Mouse (Mus musculus): ENCODE results near the gene 0610040J01Rik. TPM values are rescaled to one million over a fixed set of nuclear protein-coding genes. Genes with fewer than 3 reads are reported as not detected.
"Not testable (repeated sequence)": the region's sequence is repeated elsewhere in the genome, so short reads cannot be mapped to it uniquely, and the experiment has no call there.

The 0610040J01Rik gene
- polyA plus RNA-seq, 1 experiment = 53.8 TPM

- H3K4me3 ChIP-seq (ENCODE audit: low read depth, low read length) = no peak overlapping the region
- H3K4me1 ChIP-seq (ENCODE audit: control insufficient read depth, insufficient read depth, insufficient read length, low read length) = no peaks in the 10 kb centered on the region
- 30% methylated on average over 6 of the region's 6 CpGs for WGBS
- H3K36me3 ChIP-seq (ENCODE audit: control insufficient read depth, insufficient read depth, low read length) = peaks cover 13% of the 10 kb centered on the region
- TF ChIP-seq CTCF (IDR thresholded peaks at IDR 0.05; ENCODE audit: extremely low read depth, insufficient read length, insufficient replicate concordance, low read depth, low read length) (no peak), POLR2A (IDR thresholded peaks at IDR 0.05; ENCODE audit: low read depth, low read length) (no peak)
- H3K27ac ChIP-seq (ENCODE audit: insufficient read depth, low read depth, low read length) = no peak overlapping the region
- H3K27me3 ChIP-seq (ENCODE audit: control insufficient read depth, insufficient read depth, low read length) = no peaks in the 10 kb centered on the region
These were observed 79.7 kb downstream of the 0610040J01Rik start for GRCm38 (mm10) chr5:63891912-63892311.

- 46% methylated on average over 5 of the region's 5 CpGs for WGBS
- H3K4me3 ChIP-seq (ENCODE audit: low read depth, low read length); H3K27ac ChIP-seq (ENCODE audit: insufficient read depth, low read depth, low read length); H3K4me1 ChIP-seq (ENCODE audit: control insufficient read depth, insufficient read depth, insufficient read length, low read length); H3K27me3 ChIP-seq (ENCODE audit: control insufficient read depth, insufficient read depth, low read length): not testable (repeated sequence)
- H3K36me3 ChIP-seq (ENCODE audit: control insufficient read depth, insufficient read depth, low read length) = peaks cover 11% of the 10 kb centered on the region
These were observed 85.0 kb downstream of the 0610040J01Rik start for GRCm38 (mm10) chr5:63897001-63897819.

DNA sequence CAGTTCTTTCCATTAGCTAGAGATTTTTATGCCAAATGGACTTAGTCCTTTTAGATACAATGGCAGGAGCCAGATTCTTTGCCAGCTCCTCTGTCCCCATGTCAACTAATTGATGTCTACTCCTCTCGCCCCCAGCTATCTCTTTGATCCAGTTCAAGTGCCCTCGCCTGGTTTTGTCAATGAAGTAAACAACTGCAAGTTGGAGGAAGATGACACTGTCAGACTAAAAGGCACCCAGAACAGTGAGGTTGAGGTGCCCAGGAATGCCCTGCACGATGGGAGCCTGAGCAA is 85.6 kb downstream of the 0610040J01Rik start:
- H3K27me3 ChIP-seq (ENCODE audit: control insufficient read depth, insufficient read depth, low read length) = no peaks in the 10 kb centered on the region
- 45% methylated on average over 3 of the region's 3 CpGs for WGBS
- H3K36me3 ChIP-seq (ENCODE audit: control insufficient read depth, insufficient read depth, low read length) = peaks cover 11% of the 10 kb centered on the region
- H3K4me3 ChIP-seq (ENCODE audit: low read depth, low read length) = no peak overlapping the region
- H3K4me1 ChIP-seq (ENCODE audit: control insufficient read depth, insufficient read depth, insufficient read length, low read length) = peaks cover 5% of the 10 kb centered on the region; the same call in 1 of the 2 replicates
- no peak for TF ChIP-seq POLR2A (IDR thresholded peaks at IDR 0.05; ENCODE audit: low read depth, low read length)
- no peak for TF ChIP-seq CTCF (IDR thresholded peaks at IDR 0.05; ENCODE audit: extremely low read depth, insufficient read length, insufficient replicate concordance, low read depth, low read length)
- H3K27ac ChIP-seq (ENCODE audit: insufficient read depth, low read depth, low read length) = peak overlapping the region; percentile 29

DNA sequence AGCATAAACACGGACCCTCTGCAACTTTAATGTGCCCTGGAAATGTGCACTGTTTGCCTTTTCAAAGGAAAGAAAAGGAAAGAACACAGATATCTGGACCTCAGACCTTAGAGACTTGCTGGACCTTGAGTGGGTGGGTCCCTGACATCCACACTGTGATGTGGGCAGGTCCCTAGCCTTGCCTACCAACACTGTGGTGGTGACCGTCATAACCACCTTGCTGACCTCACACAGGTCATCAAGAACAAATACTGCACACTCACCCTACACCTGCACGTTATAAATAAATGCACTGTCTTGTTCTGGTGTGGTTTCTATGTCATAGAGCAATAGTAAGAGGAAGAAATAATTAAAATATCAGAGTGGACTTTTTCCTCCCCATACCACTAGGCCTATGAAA is 91.2 kb downstream of the 0610040J01Rik start:
- Histone ChIP-seq H3K4me3 (ENCODE audit: low read depth, low read length) (no peak overlapping the region), H3K27ac (ENCODE audit: insufficient read depth, low read depth, low read length) (no peak overlapping the region), H3K4me1 (ENCODE audit: control insufficient read depth, insufficient read depth, insufficient read length, low read length) (no peaks in the 10 kb centered on the region), H3K36me3 (ENCODE audit: control insufficient read depth, insufficient read depth, low read length) (peaks cover 7% of the 10 kb centered on the region), H3K27me3 (ENCODE audit: control insufficient read depth, insufficient read depth, low read length) (no peaks in the 10 kb centered on the region)
- 54% methylated on average over 3 of the region's 3 CpGs for WGBS
- TF ChIP-seq POLR2A (IDR thresholded peaks at IDR 0.05; ENCODE audit: low read depth, low read length) (no peak), CTCF (IDR thresholded peaks at IDR 0.05; ENCODE audit: extremely low read depth, insufficient read length, insufficient replicate concordance, low read depth, low read length) (no peak)

DNA sequence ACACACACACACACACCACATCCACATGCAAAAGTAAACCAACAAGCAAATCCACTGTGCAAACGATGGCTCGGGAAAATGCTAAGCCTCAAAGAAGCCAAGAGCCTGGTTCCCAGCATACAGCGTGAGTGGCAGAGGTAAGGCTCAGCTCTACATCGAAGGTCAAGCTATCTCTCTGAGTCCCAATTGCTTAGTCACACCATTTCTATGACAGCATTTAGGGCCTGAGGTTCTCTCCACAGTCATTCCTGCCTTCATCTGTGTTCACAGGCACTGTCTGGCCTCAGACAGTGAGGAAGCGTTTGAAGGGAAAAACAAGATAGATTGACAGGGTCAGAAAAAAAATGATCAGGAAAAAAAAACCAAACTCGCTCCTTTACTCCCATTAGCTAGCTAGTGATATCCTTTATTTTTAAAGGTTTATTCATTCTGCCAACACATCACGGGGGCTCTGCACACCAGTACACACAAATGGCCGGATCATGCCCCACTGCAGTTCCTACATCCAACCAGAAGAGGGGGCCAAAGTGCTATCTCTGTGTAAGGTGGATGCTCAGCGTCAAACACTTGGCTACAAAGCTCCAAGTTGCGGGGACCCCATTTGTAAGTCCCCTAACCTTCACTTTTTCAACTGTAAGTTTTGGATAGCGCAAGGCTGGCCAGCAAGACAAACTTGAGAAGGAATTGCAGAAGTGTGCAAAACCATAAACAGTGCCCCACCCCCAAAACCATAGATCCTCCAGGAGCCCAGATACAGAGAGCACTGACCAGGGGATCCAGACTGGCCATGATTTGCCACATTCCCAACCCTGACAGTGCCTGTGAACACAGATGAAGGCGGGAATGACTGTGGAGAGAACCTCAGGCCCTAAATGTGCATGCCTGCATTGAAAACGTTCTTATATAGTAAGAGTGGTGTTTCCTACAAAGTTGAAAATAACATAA is 94.3 kb downstream of the 0610040J01Rik start:
- H3K27me3 ChIP-seq (ENCODE audit: control insufficient read depth, insufficient read depth, low read length) = no peaks in the 10 kb centered on the region
- no peak overlapping the region for H3K4me3 ChIP-seq (ENCODE audit: low read depth, low read length)
- H3K27ac ChIP-seq (ENCODE audit: insufficient read depth, low read depth, low read length) = no peak overlapping the region
- peak; percentile 98; the same call in 1 of the 2 replicates for TF ChIP-seq CTCF (IDR thresholded peaks at IDR 0.05; ENCODE audit: extremely low read depth, insufficient read length, insufficient replicate concordance, low read depth, low read length)
- no peak for TF ChIP-seq POLR2A (IDR thresholded peaks at IDR 0.05; ENCODE audit: low read depth, low read length)
- 34% methylated on average over 13 of the region's 13 CpGs for WGBS
- no peaks in the 10 kb centered on the region for H3K4me1 ChIP-seq (ENCODE audit: control insufficient read depth, insufficient read depth, insufficient read length, low read length)
- H3K36me3 ChIP-seq (ENCODE audit: control insufficient read depth, insufficient read depth, low read length) = no peaks in the 10 kb centered on the region

DNA sequence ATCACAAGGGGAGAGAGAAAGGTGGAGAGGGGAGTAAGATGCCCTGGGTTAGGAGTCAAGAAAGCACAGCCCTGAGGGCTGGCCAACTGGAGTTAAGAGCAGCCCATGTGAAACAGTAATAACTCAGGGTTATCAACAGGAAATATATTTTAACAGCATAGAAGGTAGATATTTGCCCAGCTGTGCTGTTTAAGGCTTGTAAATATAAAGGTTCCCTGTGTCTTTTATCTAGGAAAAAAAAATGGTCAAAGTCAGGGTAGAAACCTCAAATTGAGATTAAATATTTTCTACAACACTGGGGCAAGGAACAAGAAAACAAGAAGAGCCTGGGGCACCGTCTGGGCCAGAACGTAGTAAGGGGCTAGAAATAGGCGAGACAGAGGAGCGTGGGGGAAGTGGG is 95.3 kb downstream of the 0610040J01Rik start:
- H3K4me3 ChIP-seq (ENCODE audit: low read depth, low read length) = no peak overlapping the region
- H3K27me3 ChIP-seq (ENCODE audit: control insufficient read depth, insufficient read depth, low read length) = no peaks in the 10 kb centered on the region
- TF ChIP-seq CTCF (IDR thresholded peaks at IDR 0.05; ENCODE audit: extremely low read depth, insufficient read length, insufficient replicate concordance, low read depth, low read length) (no peak), POLR2A (IDR thresholded peaks at IDR 0.05; ENCODE audit: low read depth, low read length) (no peak)
- H3K27ac ChIP-seq (ENCODE audit: insufficient read depth, low read depth, low read length) = no peak overlapping the region
- no peaks in the 10 kb centered on the region for H3K4me1 ChIP-seq (ENCODE audit: control insufficient read depth, insufficient read depth, insufficient read length, low read length)
- H3K36me3 ChIP-seq (ENCODE audit: control insufficient read depth, insufficient read depth, low read length) = no peaks in the 10 kb centered on the region; the same call in 1 of the 2 replicates
- WGBS = 33% methylated on average over 4 of the region's 4 CpGs

All from small intestine, adult 2 months (tissue).